Mouse (Mus musculus) olfactory bulb, adult 2 months (tissue): ENCODE results near the gene Dis3l2. TPM values are rescaled to one million over a fixed set of nuclear protein-coding genes. Genes with fewer than 3 reads are reported as not detected.

Experiments
- H3K27ac ChIP-seq: fragments of 200-500 bp; 2 replicates; pipeline ENCODE4 v1.5.1; 2012; ENCODE audit warnings: low read depth, low read length; ENCODE audit not compliant: insufficient read depth
- H3K4me1 ChIP-seq: fragments of 200-500 bp; 2 replicates; pipeline ENCODE4 v1.6.1; 2012; ENCODE audit warnings: low read length; ENCODE audit not compliant: control insufficient read depth, insufficient read depth
- H3K4me3 ChIP-seq: fragments of 200-500 bp; 2 replicates; pipeline ENCODE4 v1.5.1; 2012; ENCODE audit warnings: mild to moderate bottlenecking, low read depth, low read length, moderate library complexity; ENCODE audit not compliant: insufficient read depth
- CTCF ChIP-seq: fragments of 200-500 bp; IDR thresholded peaks from 2 replicates; pipeline ENCODE4 v1.5.1; 2012; ENCODE audit warnings: low read depth, mild to moderate bottlenecking, low read length, moderate library complexity; ENCODE audit not compliant: insufficient read depth
- POLR2A ChIP-seq: fragments of 200-500 bp; IDR thresholded peaks from 2 replicates; pipeline ENCODE4 v1.6.1; 2012; ENCODE audit warnings: mild to moderate bottlenecking, low read depth, low read length, moderate library complexity; ENCODE audit not compliant: insufficient read depth
- WGBS: fragments of 180-500 bp; shearing (Covaris S2); methylation state at CpG from one replicate; pipeline ENCODE4 v1.1.7; 2018; 5-methylcytosine and 5-hydroxymethylcytosine counted together
- polyA plus RNA-seq: library from polyadenylated mRNA; stranded (reverse); fragments of >200 nt; gene quantifications from 2 replicates; pipeline ENCODE4 v1.2.4, GENCODE M21; 2012; ENCODE audit warnings: low replicate concordance; ENCODE audit not compliant: missing spikeins, insufficient read depth, insufficient read length

The Dis3l2 gene
- polyA plus RNA-seq, 1 experiment = not detected

- 77% methylated on average over 3 of the region's 3 CpGs for WGBS
- TF ChIP-seq CTCF = no peak
- no peak for TF ChIP-seq POLR2A
- H3K4me1 ChIP-seq = no peaks in the 10 kb centered on the region
These were observed 46.5 kb downstream of the Dis3l2 start for GRCm38 (mm10) chr1:86750094-86750493.

GRCm38 (mm10) chr1:86753416-86753815 is 49.8 kb downstream of the Dis3l2 start:
- TF ChIP-seq POLR2A = no peak
- no peak for TF ChIP-seq CTCF

More at GRCm38 (mm10) chr1:86750094-86750493, 46.5 kb downstream of the Dis3l2 start:
- H3K27ac ChIP-seq = no peak overlapping the region
- no peak overlapping the region for H3K4me3 ChIP-seq

GRCm38 (mm10) chr1:86754335-86754734 is 50.7 kb downstream of the Dis3l2 start:
- Histone ChIP-seq H3K27ac (no peak overlapping the region), H3K4me1 (no peaks in the 10 kb centered on the region), H3K4me3 (no peak overlapping the region)
- TF ChIP-seq CTCF (no peak), POLR2A (no peak)
- whole genome bisulfite sequencing = 90% methylated on average over 3 of the region's 3 CpGs

More at GRCm38 (mm10) chr1:86753416-86753815, 49.8 kb downstream of the Dis3l2 start:
- H3K27ac ChIP-seq = no peak overlapping the region
- no peak overlapping the region for H3K4me3 ChIP-seq
- no peaks in the 10 kb centered on the region for H3K4me1 ChIP-seq
- 86% methylated on average over 8 of the region's 8 CpGs for WGBS

- Histone ChIP-seq H3K4me3 (no peak overlapping the region), H3K27ac (no peak overlapping the region), H3K4me1 (no peaks in the 10 kb centered on the region)
- TF ChIP-seq CTCF (no peak), POLR2A (no peak)
- WGBS = 71% methylated on average over 6 of the region's 6 CpGs
These were observed 54.5 kb downstream of the Dis3l2 start for GRCm38 (mm10) chr1:86758091-86758490.

- WGBS = 93% methylated on average over 6 of the region's 6 CpGs
- Histone ChIP-seq H3K27ac (no peak overlapping the region), H3K4me1 (no peaks in the 10 kb centered on the region), H3K4me3 (no peak overlapping the region)
- TF ChIP-seq POLR2A = no peak
- TF ChIP-seq CTCF = no peak
These were observed 58.6 kb downstream of the Dis3l2 start for GRCm38 (mm10) chr1:86762161-86762560.

- no peak for TF ChIP-seq POLR2A
- no peak for TF ChIP-seq CTCF
- Histone ChIP-seq H3K4me3 (no peak overlapping the region), H3K4me1 (no peaks in the 10 kb centered on the region), H3K27ac (no peak overlapping the region)
- WGBS = 92% methylated on average over 2 of the region's 2 CpGs
These were observed 97.6 kb downstream of the Dis3l2 start for GRCm38 (mm10) chr1:86801241-86801640.

- no peak overlapping the region for H3K27ac ChIP-seq
- H3K4me1 ChIP-seq = no peaks in the 10 kb centered on the region
- H3K4me3 ChIP-seq = no peak overlapping the region
- 62% methylated on average over 3 of the region's 3 CpGs for WGBS
- no peak for TF ChIP-seq POLR2A
- TF ChIP-seq CTCF = no peak
These were observed 108.1 kb downstream of the Dis3l2 start for GRCm38 (mm10) chr1:86811756-86812155.

- Histone ChIP-seq H3K27ac (no peak overlapping the region), H3K4me1 (no peaks in the 10 kb centered on the region), H3K4me3 (no peak overlapping the region)
- TF ChIP-seq CTCF = no peak
- TF ChIP-seq POLR2A = no peak
- WGBS = 51% methylated on average over 1 of the region's 1 CpGs
These were observed 118.7 kb downstream of the Dis3l2 start for GRCm38 (mm10) chr1:86822266-86822665.

- H3K4me1 ChIP-seq = peaks cover 3% of the 10 kb centered on the region; the same call in 1 of the 2 replicates
- WGBS = 82% methylated on average over 2 of the region's 2 CpGs
- TF ChIP-seq CTCF (no peak), POLR2A (no peak)
- H3K27ac ChIP-seq = 0 out of 2 replicates have a peak overlapping the region, but pooled peaks have one; percentile 7
- no peak overlapping the region for H3K4me3 ChIP-seq
These were observed 130.9 kb downstream of the Dis3l2 start for GRCm38 (mm10) chr1:86834351-86834987.
